Mouse (Mus musculus): Measurements from ENCODE around the gene Pitpnm2.

The Pitpnm2 gene

GRCm38 (mm10) chr5:124247296-124247695 lies 2.3 kb downstream of the Pitpnm2 start:
- no peak for DNase-seq

- DNase-seq = no peak
Measured at GRCm38 (mm10) chr5:124244885-124245284, 4.7 kb downstream of the Pitpnm2 start.

GRCm38 (mm10) chr5:124244449-124244848 lies 5.1 kb downstream of the Pitpnm2 start:
- no peak for DNase-seq

GRCm38 (mm10) chr5:124243236-124243901 lies 6.2 kb downstream of the Pitpnm2 start:
- DNase-seq = no peak

GRCm38 (mm10) chr5:124241686-124242444 lies 7.7 kb downstream of the Pitpnm2 start:
- no peak for DNase-seq

- DNase-seq = no peak
Measured at GRCm38 (mm10) chr5:124240841-124241685, 8.5 kb downstream of the Pitpnm2 start.

- no peak for DNase-seq
Measured at GRCm38 (mm10) chr5:124236180-124236579, 13.4 kb downstream of the Pitpnm2 start.

GRCm38 (mm10) chr5:124234778-124235177 lies 14.8 kb downstream of the Pitpnm2 start:
- no peak for DNase-seq

- no peak for DNase-seq
Measured at GRCm38 (mm10) chr5:124233874-124234661, 15.5 kb downstream of the Pitpnm2 start.

- DNase-seq = no peak
Measured at GRCm38 (mm10) chr5:124233144-124233465, 16.5 kb downstream of the Pitpnm2 start.

- DNase-seq = peak; percentile 47
Measured at GRCm38 (mm10) chr5:124232360-124233143, 17.0 kb downstream of the Pitpnm2 start.

- DNase-seq = no peak
Measured at GRCm38 (mm10) chr5:124230461-124230860, 19.1 kb downstream of the Pitpnm2 start.

GRCm38 (mm10) chr5:124227193-124227592 lies 22.4 kb downstream of the Pitpnm2 start:
- no peak for DNase-seq

GRCm38 (mm10) chr5:124226494-124226893 lies 23.1 kb downstream of the Pitpnm2 start:
- DNase-seq = no peak

- no peak for DNase-seq
Measured at GRCm38 (mm10) chr5:124225891-124226290, 23.7 kb downstream of the Pitpnm2 start.

GRCm38 (mm10) chr5:124224321-124225092 lies 25.1 kb downstream of the Pitpnm2 start:
- DNase-seq = no peak

GRCm38 (mm10) chr5:124223574-124223973 lies 26.0 kb downstream of the Pitpnm2 start:
- no peak for DNase-seq

GRCm38 (mm10) chr5:124222696-124223095 lies 26.9 kb downstream of the Pitpnm2 start:
- no peak for DNase-seq

GRCm38 (mm10) chr5:124221736-124222040 lies 27.9 kb downstream of the Pitpnm2 start:
- no peak for DNase-seq

- DNase-seq = no peak
Measured at GRCm38 (mm10) chr5:124221037-124221735, 28.4 kb downstream of the Pitpnm2 start.

GRCm38 (mm10) chr5:124220551-124220950 lies 29.0 kb downstream of the Pitpnm2 start:
- DNase-seq = no peak

All from liver (tissue).